ENCODE assay signal across 18 mouse cellular contexts in the genomic region with DNA sequence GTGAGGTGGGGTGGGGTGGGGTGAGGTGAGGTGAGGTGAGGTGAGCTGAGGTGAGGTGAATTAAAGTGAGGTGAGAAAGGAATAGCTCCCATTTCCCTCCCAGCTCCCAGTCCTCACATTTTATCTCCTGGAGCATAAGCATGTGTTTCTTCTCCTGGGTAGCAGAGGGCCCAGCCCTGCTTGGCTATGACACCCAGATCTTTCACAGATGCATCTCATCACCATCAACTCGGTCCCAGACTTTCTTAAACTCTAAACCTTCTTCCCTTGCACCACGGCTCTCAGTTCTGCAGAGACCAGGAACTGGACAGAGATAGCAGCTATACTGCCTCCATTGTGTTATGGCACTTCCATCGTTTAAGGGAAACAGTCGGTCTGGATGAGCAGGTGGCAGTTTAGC.
DNase-seq lines count a peak whose midpoint lies in the region; ATAC-seq and TF ChIP-seq lines count a peak whose summit lies in the region.
"Had no signal": no experiment of that assay in that cellular context is flagged by ENCODE, and none has a peak within 500 bp of the region (broad histone marks: within the 10 kb centered on the region; RNA-seq: fewer than 3 reads in every experiment).

No protein-coding gene starts in this region.

- H3K36me3 ChIP-seq in forebrain, embryonic 10.5 days (replicated peaks): no peaks in the 10 kb centered on the region
- H3K36me3 ChIP-seq in forebrain, embryonic 11.5 days (ENCODE audit: control insufficient read depth, insufficient read depth, low read length): no peaks in the 10 kb centered on the region
- no peaks in the 10 kb centered on the region for H3K36me3 ChIP-seq in lung, postnatal 0 days (ENCODE audit: insufficient read depth, low read length)
- no peaks in the 10 kb centered on the region for H3K36me3 ChIP-seq in hindbrain, embryonic 16.5 days (ENCODE audit: control insufficient read depth, insufficient read depth, low read length)
- H3K36me3 ChIP-seq: embryonic facial prominence, embryonic 15.5 days; limb, embryonic 15.5 days; stomach, embryonic 15.5 days had no signal

- H3K27me3 ChIP-seq in forebrain, embryonic 10.5 days (ENCODE audit: poor library complexity, severe bottlenecking): peaks cover 57% of the 10 kb centered on the region
- H3K27me3 ChIP-seq in forebrain, embryonic 11.5 days (ENCODE audit: control insufficient read depth, insufficient read depth, low read length): peaks cover 4% of the 10 kb centered on the region; the same call in 1 of the 2 replicates
- no peaks in the 10 kb centered on the region for H3K27me3 ChIP-seq in lung, postnatal 0 days (replicated peaks; ENCODE audit: insufficient read depth, low read length)
- H3K27me3 ChIP-seq in hindbrain, embryonic 16.5 days (replicated peaks; ENCODE audit: control insufficient read depth, insufficient read depth, low read length): no peaks in the 10 kb centered on the region
- H3K27me3 ChIP-seq: embryonic facial prominence, embryonic 15.5 days; limb, embryonic 15.5 days; stomach, embryonic 15.5 days had no signal

- no peak overlapping the region for H3K4me2 ChIP-seq in forebrain, embryonic 11.5 days (ENCODE audit: low read depth, low read length, severe bottlenecking)
- H3K4me2 ChIP-seq in lung, postnatal 0 days (replicated peaks; ENCODE audit: low read depth, low read length): no peak overlapping the region
- no peak overlapping the region for H3K4me2 ChIP-seq in hindbrain, embryonic 16.5 days (ENCODE audit: low read length)
- H3K4me2 ChIP-seq: embryonic facial prominence, embryonic 15.5 days; limb, embryonic 15.5 days; stomach, embryonic 15.5 days had no signal

- no peak for TF ChIP-seq CTCF in lung, postnatal 0 days (IDR thresholded peaks at IDR 0.05)
- TF ChIP-seq CTCF in olfactory bulb, adult 2 months (IDR thresholded peaks at IDR 0.05; ENCODE audit: insufficient read depth, low read depth, low read length): no peak

- no peaks in the 10 kb centered on the region for H3K9me3 ChIP-seq in forebrain, embryonic 10.5 days
- H3K9me3 ChIP-seq in forebrain, embryonic 11.5 days (ENCODE audit: control insufficient read depth, low read length): no peaks in the 10 kb centered on the region
- H3K9me3 ChIP-seq in lung, postnatal 0 days (ENCODE audit: low read length): no peaks in the 10 kb centered on the region
- H3K9me3 ChIP-seq in hindbrain, embryonic 16.5 days (ENCODE audit: control insufficient read depth, low read length): no peaks in the 10 kb centered on the region
- H3K9me3 ChIP-seq: embryonic facial prominence, embryonic 15.5 days; limb, embryonic 15.5 days; stomach, embryonic 15.5 days had no signal

- TF ChIP-seq EP300 in lung, postnatal 0 days (IDR thresholded peaks at IDR 0.05): no peak

- no peak for ATAC-seq in forebrain, embryonic 11.5 days (replicated peaks; ENCODE audit: low FRiP score)
- no peak for ATAC-seq in lung, postnatal 0 days
- no peak for ATAC-seq in hindbrain, embryonic 16.5 days
- no peak for ATAC-seq in megakaryocyte, adult 5-6 weeks (ENCODE audit: poor library complexity, severe bottlenecking)

- no peak overlapping the region for H3K4me3 ChIP-seq in forebrain, embryonic 10.5 days
- no peak overlapping the region for H3K4me3 ChIP-seq in forebrain, embryonic 11.5 days (ENCODE audit: low read depth, low read length)
- no peak overlapping the region for H3K4me3 ChIP-seq in lung, postnatal 0 days (ENCODE audit: low read depth, low read length)
- no peak overlapping the region for H3K4me3 ChIP-seq in hindbrain, embryonic 16.5 days (ENCODE audit: low read length)
- no peak overlapping the region for H3K4me3 ChIP-seq in olfactory bulb, adult 2 months (ENCODE audit: insufficient read depth, low read depth, low read length)
- H3K4me3 ChIP-seq: embryonic facial prominence, embryonic 15.5 days; limb, embryonic 15.5 days; myocyte; stomach, embryonic 15.5 days had no signal

- no peak overlapping the region for H3K9ac ChIP-seq in forebrain, embryonic 11.5 days (ENCODE audit: low read length)
- H3K9ac ChIP-seq in lung, postnatal 0 days (replicated peaks; ENCODE audit: low read depth): no peak overlapping the region
- H3K9ac ChIP-seq in hindbrain, embryonic 16.5 days (ENCODE audit: low read depth, low read length): no peak overlapping the region
- H3K9ac ChIP-seq: embryonic facial prominence, embryonic 15.5 days; limb, embryonic 15.5 days; stomach, embryonic 15.5 days had no signal

- peaks cover 63% of the 10 kb centered on the region for H3K4me1 ChIP-seq in forebrain, embryonic 10.5 days
- peaks cover 32% of the 10 kb centered on the region for H3K4me1 ChIP-seq in forebrain, embryonic 11.5 days (replicated peaks; ENCODE audit: control insufficient read depth, insufficient read depth, low read length)
- H3K4me1 ChIP-seq in lung, postnatal 0 days (ENCODE audit: insufficient read depth, low read depth, low read length): 0 out of 2 replicates have a peak, but pooled peaks cover 2% of the 10 kb centered on the region
- H3K4me1 ChIP-seq in hindbrain, embryonic 16.5 days (ENCODE audit: control insufficient read depth, insufficient read depth, low read depth, low read length): peaks cover 61% of the 10 kb centered on the region
- peaks cover 45% of the 10 kb centered on the region for H3K4me1 ChIP-seq in olfactory bulb, adult 2 months (ENCODE audit: control insufficient read depth, insufficient read depth, low read length)

- WGBS in forebrain, embryonic 10.5 days: 65% methylated on average over 4 of the region's 4 CpGs
- 63% methylated on average over 4 of the region's 4 CpGs for WGBS in forebrain, embryonic 11.5 days
- whole genome bisulfite sequencing in lung, postnatal 0 days: 31% methylated on average over 4 of the region's 4 CpGs
- WGBS in hindbrain, embryonic 16.5 days: 55% methylated on average over 4 of the region's 4 CpGs
- WGBS in olfactory bulb, adult 2 months: 62% methylated on average over 4 of the region's 4 CpGs

- no peak for TF ChIP-seq POLR2A in olfactory bulb, adult 2 months (IDR thresholded peaks at IDR 0.05; ENCODE audit: insufficient read depth, low read depth, low read length)

- H3K27ac ChIP-seq in forebrain, embryonic 10.5 days: peak overlapping the region; percentile 79; the same call in 1 of the 2 replicates
- H3K27ac ChIP-seq in forebrain, embryonic 11.5 days (ENCODE audit: low read depth, low read length): no peak overlapping the region
- H3K27ac ChIP-seq in lung, postnatal 0 days (ENCODE audit: low read length): no peak overlapping the region
- peak overlapping the region; percentile 74 for H3K27ac ChIP-seq in hindbrain, embryonic 16.5 days (ENCODE audit: low read depth, low read length)
- H3K27ac ChIP-seq in olfactory bulb, adult 2 months (ENCODE audit: insufficient read depth, low read depth, low read length): peak overlapping the region; percentile 42; the same call in 1 of the 2 replicates
- H3K27ac ChIP-seq: embryonic facial prominence, embryonic 15.5 days; limb, embryonic 15.5 days; stomach, embryonic 15.5 days had no signal

- DNase-seq in forebrain, embryonic 10.5 days (ENCODE audit: extremely low spot score, low spot score): no peak
- no peak for DNase-seq in forebrain, embryonic 11.5 days (ENCODE audit: low spot score)
- peak; percentile 25 for DNase-seq in lung, postnatal 14 days
- no peak for DNase-seq in lung, postnatal 0 days (ENCODE audit: low spot score)
- DNase-seq in cerebellum, adult 9-11 months: no peak
- DNase-seq: cerebellum, adult 11 months; heart, postnatal 14 days; kidney, adult 11 months; kidney, postnatal 4 days; lung, postnatal 4 days; thymus, postnatal 25 days had no signal

Comparison
In these comparisons a context has a peak if more than half of its experiments do, and no peak if none do; other contexts are left out.
1. H3K27ac ChIP-seq: peak in forebrain, embryonic 10.5 days (single experiment), hindbrain, embryonic 16.5 days (single experiment) and olfactory bulb, adult 2 months (single experiment); none in forebrain, embryonic 11.5 days (single experiment) and lung, postnatal 0 days (single experiment).